Mouse (Mus musculus) erythroblast, adult 5-6 weeks (primary cell): ENCODE measurements around the gene Slc17a7. TPM values are rescaled to one million over a fixed set of nuclear protein-coding genes. Genes with fewer than 3 reads are reported as not detected.
"Not testable (repeated sequence)": the region's sequence is repeated elsewhere in the genome, so short reads cannot be mapped to it uniquely, and the experiment has no call there.

Experiments used
- ATAC-seq: replicated peaks from 2 replicates; pipeline ENCODE4 v1.8.0; 2016; ENCODE audit warnings: moderate number of reproducible peaks, mild to moderate bottlenecking, moderate TSS enrichment, inconsistent platforms; ENCODE audit not compliant: poor library complexity, low FRiP score, severe bottlenecking
- total RNA-seq, 2 experiments: library from RNA; stranded (forward) in 1 of 2; stranded (reverse) in 1 of 2; fragments of 150-400 nt in 1 of 2; fragments of 200-764, 138-1000 nt in 1 of 2; gene quantifications; 2 replicates each; pipeline versions ENCODE4 v1.2.3 to v1.2.4; 2015 to 2017; ENCODE audit warnings: low replicate concordance in 2 of 2

Gene Slc17a7
- total RNA-seq, 2 experiments from 2014 or later = not detected

- ATAC-seq = no peak
Measured at GRCm38 (mm10) chr7:45151303-45151702, 12.4 kb upstream of the Slc17a7 start.

- ATAC-seq = not testable (repeated sequence)
Measured at GRCm38 (mm10) chr7:45153052-45153451, 10.7 kb upstream of the Slc17a7 start.

GRCm38 (mm10) chr7:45153586-45153985, 10.2 kb upstream of the Slc17a7 start:
- no peak for ATAC-seq

GRCm38 (mm10) chr7:45154096-45154992, 9.4 kb upstream of the Slc17a7 start, which contains the start of the genes Pih1d1 and Aldh16a1:
Pih1d1 (plus strand) TSS chr7:45154303.
Aldh16a1 (minus strand) TSS chr7:45154584.
- ATAC-seq = peak; percentile 97

GRCm38 (mm10) chr7:45154993-45155514, 8.7 kb upstream of the Slc17a7 start:
- no peak for ATAC-seq

DNA sequence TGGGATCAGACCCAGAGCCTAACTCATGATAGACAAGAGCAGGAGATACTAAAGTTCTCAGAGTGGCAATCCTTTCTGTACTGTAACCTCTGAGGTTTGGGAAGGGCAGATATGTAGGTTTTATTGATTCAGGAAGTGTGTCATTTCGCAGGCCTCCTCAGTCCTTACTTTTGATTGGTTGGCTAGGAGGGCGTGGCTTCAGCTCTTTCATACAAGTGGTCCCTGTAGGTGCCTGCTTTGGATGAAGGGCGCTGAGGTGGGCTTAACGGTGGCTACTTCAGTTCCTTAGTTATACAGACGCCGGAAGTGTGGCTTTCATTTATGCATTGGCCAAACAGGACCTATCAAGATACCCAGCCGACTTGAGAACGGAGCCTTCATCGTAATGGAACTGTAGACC, 8.2 kb upstream of the Slc17a7 start:
- ATAC-seq = no peak

DNA sequence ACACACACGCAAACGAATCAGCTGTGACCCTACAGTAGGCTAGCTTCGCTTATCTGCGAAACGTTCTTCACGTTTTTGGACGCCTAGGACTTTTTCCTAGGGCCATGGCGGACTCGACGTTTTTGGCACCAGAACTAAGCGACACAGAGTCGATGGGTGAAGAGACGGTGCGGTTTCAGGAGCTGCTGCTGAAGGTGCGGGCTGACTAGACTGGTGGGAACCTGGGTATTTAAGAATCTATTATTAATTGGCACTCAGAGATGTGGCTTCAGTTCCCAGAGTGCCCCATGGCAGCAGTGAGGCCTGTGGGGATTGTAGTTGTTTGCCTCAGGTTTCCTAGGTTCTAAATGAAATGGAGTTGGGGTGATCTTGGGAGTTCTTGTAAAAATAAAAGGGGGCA, 7.5 kb upstream of the Slc17a7 start:
- ATAC-seq = no peak

DNA sequence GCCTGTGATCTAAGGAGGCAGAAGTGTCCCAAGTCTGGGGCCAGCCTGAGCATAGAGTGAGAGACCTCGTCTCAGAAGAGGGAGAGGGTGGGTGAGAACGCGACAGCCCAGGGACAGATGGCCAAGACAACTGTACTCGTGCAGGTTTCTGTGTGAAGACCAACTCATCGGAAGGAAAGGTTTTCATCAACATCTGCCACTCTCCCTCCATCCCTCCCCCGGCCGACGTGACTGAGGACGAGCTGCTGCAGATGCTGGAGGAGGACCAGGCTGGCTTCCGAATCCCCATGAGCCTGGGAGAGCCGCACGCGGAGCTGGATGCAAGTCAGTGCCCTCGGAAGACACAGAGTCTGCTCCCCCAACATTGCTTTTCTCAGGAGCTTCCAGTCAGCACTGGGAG, 6.3 kb upstream of the Slc17a7 start:
- no peak for ATAC-seq

DNA sequence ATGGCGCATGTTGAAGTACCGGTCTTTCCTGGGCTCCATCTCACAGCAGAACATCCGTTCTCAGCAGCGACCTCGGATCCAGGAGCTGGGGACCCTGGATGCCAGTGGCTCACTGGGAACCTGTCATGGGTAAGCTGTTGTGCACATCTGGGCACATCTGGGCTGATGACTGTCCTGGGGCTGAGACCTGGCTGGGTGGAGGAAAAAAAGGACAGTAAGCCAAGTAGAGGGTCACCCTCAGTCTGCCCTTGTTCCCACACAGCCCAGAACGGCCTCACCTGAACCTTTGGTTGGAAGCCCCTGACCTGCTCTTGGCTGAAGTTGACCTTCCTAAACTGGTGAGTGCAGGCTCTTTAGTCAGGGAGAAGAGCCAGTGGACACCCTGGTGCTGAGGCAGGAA, 4.8 kb upstream of the Slc17a7 start:
- ATAC-seq = no peak

GRCm38 (mm10) chr7:45160316-45160800, 3.4 kb upstream of the Slc17a7 start:
- ATAC-seq = no peak

DNA sequence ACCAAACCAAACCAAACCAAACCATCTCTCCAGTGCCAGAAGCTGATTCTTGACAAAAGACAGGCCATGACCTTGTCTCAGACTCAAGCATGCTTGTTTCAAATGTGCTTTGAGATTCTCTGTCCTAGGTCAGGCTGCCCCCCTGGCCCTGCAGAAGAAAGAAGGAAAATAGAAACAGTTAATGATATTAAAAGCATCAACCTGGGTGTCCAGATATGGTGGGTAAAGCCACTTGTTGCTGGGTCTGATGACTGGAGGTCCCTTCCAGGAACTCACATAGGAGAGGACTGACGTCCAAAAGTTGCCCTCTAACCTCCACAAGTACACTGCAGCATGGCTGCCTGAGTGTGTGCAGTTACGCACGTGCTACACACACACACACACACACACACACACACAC, 2.9 kb upstream of the Slc17a7 start:
- no peak for ATAC-seq

- ATAC-seq = peak; percentile 84
Measured at GRCm38 (mm10) chr7:45161612-45162473, 1.9 kb upstream of the Slc17a7 start.

DNA sequence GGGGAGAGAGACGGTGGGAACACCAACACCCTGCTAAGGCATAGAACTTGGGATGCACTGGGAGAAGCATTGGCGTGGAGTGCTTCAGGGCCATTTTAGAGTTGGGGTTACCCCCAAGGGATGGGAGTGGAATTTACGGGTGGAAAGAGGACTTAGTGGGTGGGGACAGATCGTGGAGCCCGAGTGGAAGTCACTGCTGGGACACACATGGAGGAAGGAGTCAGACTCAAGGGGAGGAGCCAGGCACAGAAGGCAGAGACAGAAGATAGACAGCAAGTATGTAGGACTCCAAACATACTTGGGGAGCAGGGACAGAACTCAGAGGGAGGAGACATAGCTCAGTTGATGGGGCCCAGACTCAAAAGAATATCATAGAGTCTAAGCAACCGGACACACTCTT, 1.2 kb upstream of the Slc17a7 start:
- ATAC-seq = no peak

DNA sequence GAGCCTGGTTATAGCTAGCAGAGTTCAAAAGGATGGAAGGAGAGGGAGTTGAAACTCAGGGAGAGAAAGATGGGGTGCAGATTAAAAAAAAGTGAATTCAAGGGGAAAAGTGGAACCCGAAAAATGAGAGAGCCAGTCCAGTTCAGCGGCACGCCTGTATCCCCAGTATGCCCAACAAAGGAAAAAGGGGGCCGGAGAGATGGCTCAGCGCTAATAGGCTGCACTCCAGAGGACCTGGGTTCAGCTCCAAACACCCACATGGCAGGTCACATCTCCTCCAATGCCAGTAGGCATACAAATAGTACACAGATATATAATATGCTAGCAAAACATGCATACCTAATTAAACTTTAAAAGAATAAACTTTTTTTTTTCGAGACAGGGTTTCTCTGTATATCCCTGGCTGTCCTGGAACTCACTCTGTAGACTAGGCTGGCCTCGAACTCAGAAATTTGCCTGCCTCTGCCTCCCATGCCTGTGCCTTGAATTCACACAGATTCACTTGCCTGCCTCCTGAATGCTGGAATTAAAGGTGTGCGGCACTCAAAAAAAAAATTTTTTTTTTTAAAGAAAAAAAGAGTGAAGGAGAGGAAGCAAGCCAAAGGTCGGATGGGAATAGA, 643 bp upstream of the Slc17a7 start:
- no peak for ATAC-seq

DNA sequence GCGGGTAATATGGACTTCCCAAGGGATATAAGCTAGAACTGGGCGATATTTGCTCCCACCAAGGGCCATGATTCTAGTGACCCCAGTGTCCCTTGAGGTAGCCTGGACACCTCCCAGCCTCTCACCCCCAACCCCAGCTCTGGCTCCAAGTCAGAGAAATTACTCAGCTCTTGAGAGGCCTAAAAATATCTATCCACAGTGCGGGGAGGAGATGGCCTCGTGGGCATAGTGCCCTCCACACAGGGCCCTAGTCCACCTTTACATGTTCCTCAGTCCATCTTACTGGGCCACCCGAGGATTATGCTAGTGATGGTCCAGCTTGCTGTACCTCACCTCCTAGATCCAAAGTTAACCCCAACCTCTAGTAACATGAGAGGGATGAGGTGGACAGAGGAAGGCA, 1.1 kb downstream of the Slc17a7 start:
- no peak for ATAC-seq

DNA sequence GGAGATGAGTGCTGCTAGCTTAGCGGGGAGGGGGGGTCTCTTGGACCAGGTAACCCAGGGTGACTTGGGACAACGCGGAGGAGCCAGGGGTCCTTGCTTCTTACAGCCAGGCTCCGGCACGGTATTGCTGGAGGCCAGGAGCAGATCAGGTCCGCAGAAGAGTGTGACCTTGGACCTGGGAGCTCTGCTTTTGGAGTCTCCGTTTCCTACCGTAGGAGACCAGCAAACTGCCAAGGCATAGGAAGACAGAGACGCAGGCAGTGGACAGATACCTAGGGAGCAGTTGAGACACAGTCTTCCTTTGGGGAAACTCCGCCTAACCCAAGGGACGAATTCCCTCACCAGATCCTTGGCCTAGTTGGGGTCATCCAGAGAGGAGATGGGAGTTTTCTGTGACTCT, 2.0 kb downstream of the Slc17a7 start:
- ATAC-seq = no peak

- ATAC-seq = no peak
Measured at GRCm38 (mm10) chr7:45166950-45167401, 3.2 kb downstream of the Slc17a7 start.

DNA sequence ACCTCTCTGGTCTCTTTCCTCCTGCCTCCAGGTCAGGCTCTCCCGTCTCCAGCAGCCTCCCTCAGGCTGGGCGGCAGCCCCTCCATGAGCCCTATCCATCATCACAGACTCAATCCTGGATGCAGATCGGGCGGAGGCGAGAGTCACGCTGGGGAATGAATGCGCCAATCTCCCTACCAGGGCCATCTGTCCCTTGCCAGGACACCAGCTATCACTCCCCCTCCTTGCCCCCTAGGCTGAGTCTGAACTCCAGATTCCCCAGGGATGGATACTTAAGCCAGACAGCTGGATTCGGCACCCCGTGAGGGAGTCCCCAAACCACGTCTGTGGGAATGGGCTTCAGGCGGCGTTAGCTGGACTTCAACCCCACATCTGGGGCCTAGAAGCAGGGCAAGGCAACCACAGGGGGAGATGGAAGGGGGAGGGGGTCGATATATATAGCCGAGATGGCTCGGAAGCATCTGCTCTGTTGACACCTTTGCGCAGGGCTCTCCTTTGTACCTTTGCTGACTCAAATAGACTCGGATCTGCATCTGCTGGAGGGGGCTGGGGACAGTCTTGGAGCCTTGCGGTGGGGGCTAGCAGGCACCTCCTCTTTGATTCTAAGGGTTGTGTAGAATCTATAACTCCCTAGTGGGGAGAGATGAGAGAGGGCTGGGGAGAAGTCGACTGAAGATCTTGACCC, 4.2 kb downstream of the Slc17a7 start:
- ATAC-seq = no peak

- ATAC-seq = no peak
Measured at GRCm38 (mm10) chr7:45168656-45169055, 4.9 kb downstream of the Slc17a7 start.
